Mouse (Mus musculus): ENCODE measurements at regions not wholly inside any gene's neighbourhood (a gene's known extent, or its start where the extent isn't known, plus 50 kb on each side); places are given as distances from the start of the nearest gene placed in this dataset.
A peak's percentile ranks its signal among the peaks of the same experiment; 100 is the strongest.

DNA sequence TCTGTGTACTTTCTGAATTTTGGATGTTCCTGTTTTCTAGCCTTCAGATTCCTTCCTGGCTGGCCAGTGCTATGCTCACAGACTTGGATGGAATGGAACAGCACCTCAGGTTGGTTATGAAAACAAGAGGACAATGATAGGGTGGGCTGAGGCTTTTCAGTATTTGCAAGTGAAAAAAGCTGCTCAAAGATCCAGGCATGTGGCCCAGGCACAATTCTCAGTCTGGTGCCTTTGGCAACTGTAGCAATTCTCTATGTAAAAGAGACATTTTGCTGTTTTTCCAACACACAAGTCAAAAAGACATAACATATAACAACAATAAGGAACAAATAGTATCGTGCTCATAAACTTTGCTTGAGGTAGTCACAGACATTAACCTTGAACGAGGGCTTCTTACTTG lies 363.4 kb upstream of the Pik3r1 start:
- no peak for ATAC-seq (ENCODE audit: low FRiP score, low TSS enrichment)
- 70% methylated on average over 2 of the region's 2 CpGs for WGBS
- H3K36me3 ChIP-seq (ENCODE audit: insufficient read depth, low read length), result no peaks in the 10 kb centered on the region

DNA sequence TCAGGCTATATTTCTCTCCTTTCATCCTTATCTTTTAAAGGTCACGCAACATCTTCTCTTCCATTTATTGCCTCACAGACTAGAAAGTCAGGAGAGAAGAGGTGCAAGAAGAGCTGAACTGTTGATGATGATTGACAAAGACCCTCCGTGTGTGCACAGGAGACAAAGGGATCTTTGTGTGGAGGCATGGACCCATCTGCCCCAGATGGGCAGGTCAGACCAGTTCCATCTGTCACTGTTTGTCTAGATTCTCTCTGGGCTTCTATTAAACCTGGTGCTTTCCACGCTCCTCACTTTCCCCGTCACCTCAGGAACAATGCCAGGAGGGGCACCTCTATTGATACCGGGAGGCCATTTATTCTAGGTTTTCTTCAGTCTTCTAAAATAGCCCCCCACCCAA lies 364.1 kb upstream of the Pik3r1 start:
- H3K36me3 ChIP-seq (ENCODE audit: insufficient read depth, low read length), result no peaks in the 10 kb centered on the region
- no peak for ATAC-seq (ENCODE audit: low FRiP score, low TSS enrichment)
- 86% methylated on average over 5 of the region's 5 CpGs for WGBS

More for the DNA sequence above, 363.4 kb upstream of the Pik3r1 start:
- no peaks in the 10 kb centered on the region for H3K4me1 ChIP-seq (ENCODE audit: insufficient read depth, low read length)
- no peak overlapping the region for H3K4me3 ChIP-seq (ENCODE audit: low read length)
- no peak overlapping the region for H3K27ac ChIP-seq (ENCODE audit: low read length)
- H3K9ac ChIP-seq (replicated peaks; ENCODE audit: low read length), result no peak overlapping the region
- no peak overlapping the region for H3K4me2 ChIP-seq (replicated peaks; ENCODE audit: low read depth, low read length)
- H3K27me3 ChIP-seq (ENCODE audit: insufficient read depth, low read length), result no peaks in the 10 kb centered on the region
- no peaks in the 10 kb centered on the region for H3K9me3 ChIP-seq (ENCODE audit: low read length)

DNA sequence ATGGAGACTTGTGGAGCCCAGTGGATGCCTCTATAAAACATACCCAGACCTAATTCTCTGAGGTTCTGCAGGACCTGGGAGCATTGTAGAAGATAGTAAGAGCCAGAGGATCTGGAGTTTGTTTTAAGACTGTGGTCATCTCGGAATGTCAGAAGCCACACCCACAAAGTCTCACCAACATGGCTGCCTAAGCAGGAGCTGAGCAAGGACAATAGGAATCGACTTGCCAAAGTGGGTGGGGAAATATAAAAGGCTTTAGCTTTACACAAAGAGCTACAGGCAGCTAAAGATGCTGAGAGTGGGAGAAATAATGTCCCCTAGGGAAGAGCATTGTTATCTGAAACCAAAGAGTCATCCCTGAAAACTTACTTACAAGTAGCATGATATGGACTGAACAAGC lies 364.7 kb upstream of the Pik3r1 start:
- H3K9me3 ChIP-seq (ENCODE audit: low read length), result no peaks in the 10 kb centered on the region
- no peak overlapping the region for H3K4me3 ChIP-seq (ENCODE audit: low read length)
- WGBS, result 82% methylated on average over 2 of the region's 2 CpGs
- no peak overlapping the region for H3K27ac ChIP-seq (ENCODE audit: low read length)
- no peaks in the 10 kb centered on the region for H3K36me3 ChIP-seq (ENCODE audit: insufficient read depth, low read length)
- no peak overlapping the region for H3K4me2 ChIP-seq (replicated peaks; ENCODE audit: low read depth, low read length)
- H3K9ac ChIP-seq (replicated peaks; ENCODE audit: low read length), result no peak overlapping the region
- no peaks in the 10 kb centered on the region for H3K27me3 ChIP-seq (ENCODE audit: insufficient read depth, low read length)
- no peak for ATAC-seq (ENCODE audit: low FRiP score, low TSS enrichment)
- H3K4me1 ChIP-seq (ENCODE audit: insufficient read depth, low read length), result no peaks in the 10 kb centered on the region

More for the DNA sequence above, 364.1 kb upstream of the Pik3r1 start:
- Histone ChIP-seq H3K27ac (ENCODE audit: low read length) (no peak overlapping the region), H3K4me2 (replicated peaks; ENCODE audit: low read depth, low read length) (no peak overlapping the region), H3K9me3 (ENCODE audit: low read length) (no peaks in the 10 kb centered on the region), H3K4me3 (ENCODE audit: low read length) (no peak overlapping the region), H3K27me3 (ENCODE audit: insufficient read depth, low read length) (no peaks in the 10 kb centered on the region), H3K4me1 (ENCODE audit: insufficient read depth, low read length) (no peaks in the 10 kb centered on the region), H3K9ac (replicated peaks; ENCODE audit: low read length) (no peak overlapping the region)

DNA sequence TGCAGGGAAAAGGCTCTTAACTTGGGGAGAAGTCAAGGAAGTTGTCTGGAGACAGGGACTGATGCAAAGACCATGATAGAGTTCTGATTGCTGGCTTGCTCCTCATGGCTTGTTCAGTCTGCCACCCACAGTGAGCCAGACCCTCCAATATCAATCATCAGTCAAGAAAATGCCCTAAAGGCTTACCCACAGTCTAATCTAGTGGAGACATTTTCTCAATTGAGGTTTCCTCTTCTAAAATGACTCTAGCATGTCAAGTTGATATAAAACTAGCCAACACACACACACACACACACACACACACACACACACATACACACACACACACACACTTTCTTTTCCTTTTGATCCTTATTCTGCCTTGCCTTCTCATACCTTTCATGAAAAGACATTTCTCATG lies 367.2 kb upstream of the Pik3r1 start:
- Histone ChIP-seq H3K27ac (ENCODE audit: low read length) (no peak overlapping the region), H3K4me2 (replicated peaks; ENCODE audit: low read depth, low read length) (no peak overlapping the region), H3K27me3 (ENCODE audit: insufficient read depth, low read length) (no peaks in the 10 kb centered on the region), H3K9ac (replicated peaks; ENCODE audit: low read length) (no peak overlapping the region), H3K9me3 (ENCODE audit: low read length) (no peaks in the 10 kb centered on the region), H3K4me3 (ENCODE audit: low read length) (no peak overlapping the region), H3K36me3 (ENCODE audit: insufficient read depth, low read length) (no peaks in the 10 kb centered on the region), H3K4me1 (ENCODE audit: insufficient read depth, low read length) (no peaks in the 10 kb centered on the region)
- ATAC-seq (ENCODE audit: low FRiP score, low TSS enrichment), result no peak

DNA sequence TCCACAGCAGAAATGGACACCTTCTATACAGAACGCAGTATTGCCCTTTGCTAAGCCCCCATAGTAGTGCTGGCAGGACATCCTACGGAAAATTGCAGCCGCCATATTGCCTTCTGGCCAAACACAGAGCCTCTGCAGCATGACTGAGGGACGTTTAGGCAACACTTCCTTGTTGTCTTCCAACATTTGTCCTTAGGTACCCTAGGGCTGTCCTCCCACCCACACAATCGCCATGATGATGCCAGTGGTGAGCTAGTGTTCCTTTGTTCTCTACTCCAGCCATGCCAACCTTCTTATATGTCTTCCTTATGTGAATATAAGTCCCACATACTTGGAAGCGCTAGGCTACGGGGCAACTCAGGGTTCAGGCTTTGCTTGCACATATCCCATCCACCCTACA lies 375.0 kb upstream of the Pik3r1 start:
- Histone ChIP-seq H3K36me3 (ENCODE audit: insufficient read depth, low read length) (no peaks in the 10 kb centered on the region), H3K27me3 (ENCODE audit: insufficient read depth, low read length) (no peaks in the 10 kb centered on the region), H3K27ac (ENCODE audit: low read length) (no peak overlapping the region), H3K4me1 (ENCODE audit: insufficient read depth, low read length) (no peaks in the 10 kb centered on the region), H3K9ac (replicated peaks; ENCODE audit: low read length) (no peak overlapping the region), H3K4me3 (ENCODE audit: low read length) (no peak overlapping the region), H3K9me3 (ENCODE audit: low read length) (no peaks in the 10 kb centered on the region), H3K4me2 (replicated peaks; ENCODE audit: low read depth, low read length) (no peak overlapping the region)
- ATAC-seq (ENCODE audit: low FRiP score, low TSS enrichment), result no peak
- 89% methylated on average over 7 of the region's 7 CpGs for WGBS

DNA sequence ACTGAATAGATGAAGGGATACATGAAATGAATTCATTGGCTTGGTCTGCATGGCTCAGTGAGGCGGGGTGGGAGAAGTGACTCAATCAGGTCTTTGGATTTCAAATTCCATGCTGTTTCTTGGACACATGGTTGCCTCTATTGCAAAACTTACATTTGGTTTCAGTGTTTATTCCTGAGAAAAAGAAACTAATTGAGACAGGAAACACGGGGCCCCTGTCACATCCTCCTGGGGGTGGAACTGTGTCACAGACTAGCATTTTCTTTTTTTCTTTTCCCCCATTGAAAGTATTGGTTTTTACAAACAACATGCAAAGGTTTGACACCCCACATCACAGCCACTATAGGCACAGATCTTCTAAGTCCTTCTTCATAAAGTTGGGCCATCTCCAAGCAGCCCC lies 375.8 kb upstream of the Pik3r1 start:
- Histone ChIP-seq H3K4me1 (ENCODE audit: insufficient read depth, low read length) (no peaks in the 10 kb centered on the region), H3K9ac (replicated peaks; ENCODE audit: low read length) (no peak overlapping the region), H3K27me3 (ENCODE audit: insufficient read depth, low read length) (no peaks in the 10 kb centered on the region), H3K4me2 (replicated peaks; ENCODE audit: low read depth, low read length) (no peak overlapping the region), H3K4me3 (ENCODE audit: low read length) (no peak overlapping the region), H3K9me3 (ENCODE audit: low read length) (no peaks in the 10 kb centered on the region), H3K36me3 (ENCODE audit: insufficient read depth, low read length) (no peaks in the 10 kb centered on the region), H3K27ac (ENCODE audit: low read length) (no peak overlapping the region)
- WGBS, result 84% methylated on average over 2 of the region's 2 CpGs
- ATAC-seq (ENCODE audit: low FRiP score, low TSS enrichment), result no peak

DNA sequence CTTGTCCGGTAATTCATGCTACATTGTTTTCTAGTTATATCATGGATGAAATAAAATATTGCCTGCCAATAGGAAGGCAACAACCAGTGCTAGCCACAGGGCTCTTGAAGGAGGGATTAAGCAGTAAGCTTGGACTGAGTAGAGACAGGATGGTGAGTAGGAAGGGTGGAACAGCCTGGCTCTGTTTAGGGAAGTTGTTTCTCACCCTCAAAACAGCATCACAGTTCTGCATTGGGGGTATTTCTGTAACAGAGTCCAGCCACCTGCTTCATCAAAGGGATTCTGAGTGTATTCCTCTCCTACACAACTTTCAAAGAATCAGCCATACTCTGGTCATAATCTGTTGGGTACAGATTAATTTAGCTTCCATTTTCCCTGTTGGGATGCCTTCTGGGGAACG lies 380.0 kb upstream of the Pik3r1 start:
- WGBS, result 92% methylated on average over 2 of the region's 2 CpGs

DNA sequence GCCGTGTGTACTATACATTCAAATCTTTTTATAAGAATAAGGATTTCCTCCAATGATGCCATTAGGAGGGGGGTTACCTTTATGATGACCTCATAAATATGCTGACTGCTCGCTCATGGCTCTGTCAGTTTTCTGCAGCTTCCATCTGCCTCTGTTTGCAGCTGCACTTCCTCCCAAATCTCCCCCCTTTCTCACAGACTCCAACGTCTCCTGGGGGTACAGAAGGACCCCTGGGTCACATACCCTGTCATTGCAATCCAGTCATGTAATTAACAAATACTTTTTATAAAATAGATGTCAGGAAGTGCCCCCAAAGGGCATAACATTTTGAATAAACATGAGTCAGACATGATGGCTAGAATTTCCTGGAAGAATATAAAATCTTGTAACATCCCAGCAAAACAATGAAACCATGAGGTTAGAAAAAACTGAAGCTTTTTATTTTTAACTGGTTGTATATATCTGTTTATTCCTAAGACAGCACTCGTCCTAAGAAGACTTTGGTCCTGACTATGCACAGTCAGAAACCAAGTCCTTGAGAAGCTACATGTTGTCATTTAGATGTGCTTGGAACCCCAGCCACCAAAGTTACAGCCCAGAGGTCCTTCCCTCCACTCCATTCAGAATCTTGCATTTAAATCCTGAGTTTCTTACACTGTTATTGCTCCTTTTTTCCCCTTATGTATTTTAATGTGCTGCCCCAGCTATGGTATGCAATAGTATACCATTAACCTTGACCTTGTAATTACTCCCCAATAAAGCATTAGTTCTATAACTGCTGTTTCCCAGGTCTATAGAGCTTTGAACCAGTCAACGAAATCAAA lies 386.0 kb upstream of the Pik3r1 start:
- Histone ChIP-seq H3K4me2 (replicated peaks; ENCODE audit: low read depth, low read length) (no peak overlapping the region), H3K4me1 (ENCODE audit: insufficient read depth, low read length) (0 out of 2 replicates have a peak, but pooled peaks cover 4% of the 10 kb centered on the region), H3K9me3 (ENCODE audit: low read length) (no peaks in the 10 kb centered on the region), H3K27ac (ENCODE audit: low read length) (no peak overlapping the region), H3K9ac (replicated peaks; ENCODE audit: low read length) (no peak overlapping the region), H3K27me3 (ENCODE audit: insufficient read depth, low read length) (no peaks in the 10 kb centered on the region), H3K4me3 (ENCODE audit: low read length) (no peak overlapping the region), H3K36me3 (ENCODE audit: insufficient read depth, low read length) (no peaks in the 10 kb centered on the region)
- peak; percentile 54; the same call in 1 of the 2 replicates for ATAC-seq (ENCODE audit: low FRiP score, low TSS enrichment)
- WGBS, result 43% methylated on average over 5 of the region's 5 CpGs

More for the DNA sequence above, 380.0 kb upstream of the Pik3r1 start:
- ATAC-seq (ENCODE audit: low FRiP score, low TSS enrichment), result no peak
- Histone ChIP-seq H3K27ac (ENCODE audit: low read length) (no peak overlapping the region), H3K9ac (replicated peaks; ENCODE audit: low read length) (no peak overlapping the region), H3K36me3 (ENCODE audit: insufficient read depth, low read length) (no peaks in the 10 kb centered on the region), H3K9me3 (ENCODE audit: low read length) (no peaks in the 10 kb centered on the region), H3K4me1 (ENCODE audit: insufficient read depth, low read length) (no peaks in the 10 kb centered on the region), H3K4me2 (replicated peaks; ENCODE audit: low read depth, low read length) (no peak overlapping the region), H3K27me3 (ENCODE audit: insufficient read depth, low read length) (no peaks in the 10 kb centered on the region), H3K4me3 (ENCODE audit: low read length) (no peak overlapping the region)

DNA sequence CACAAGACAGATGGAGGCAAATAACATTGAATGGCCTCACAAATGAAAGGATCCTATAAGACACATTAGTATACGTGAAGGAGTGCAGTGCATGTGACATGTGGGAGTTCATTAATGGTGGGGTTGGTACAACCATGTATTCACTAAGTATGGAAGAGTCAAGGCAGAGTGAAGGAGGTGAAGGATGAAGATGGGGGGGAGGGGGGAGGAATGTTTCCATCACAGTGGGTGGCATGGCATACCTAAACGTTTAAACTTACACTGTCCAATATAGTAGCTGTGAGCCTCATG lies 386.5 kb upstream of the Pik3r1 start:
- no peaks in the 10 kb centered on the region for H3K27me3 ChIP-seq (ENCODE audit: insufficient read depth, low read length)
- ATAC-seq (ENCODE audit: low FRiP score, low TSS enrichment), result no peak
- H3K9me3 ChIP-seq (ENCODE audit: low read length), result no peaks in the 10 kb centered on the region
- H3K4me1 ChIP-seq (ENCODE audit: insufficient read depth, low read length), result 0 out of 2 replicates have a peak, but pooled peaks cover 4% of the 10 kb centered on the region
- H3K4me3 ChIP-seq (ENCODE audit: low read length), result no peak overlapping the region
- H3K36me3 ChIP-seq (ENCODE audit: insufficient read depth, low read length), result no peaks in the 10 kb centered on the region
- 31% methylated on average over 2 of the region's 2 CpGs for WGBS
- H3K27ac ChIP-seq (ENCODE audit: low read length), result no peak overlapping the region
- H3K9ac ChIP-seq (replicated peaks; ENCODE audit: low read length), result no peak overlapping the region
- H3K4me2 ChIP-seq (replicated peaks; ENCODE audit: low read depth, low read length), result no peak overlapping the region

DNA sequence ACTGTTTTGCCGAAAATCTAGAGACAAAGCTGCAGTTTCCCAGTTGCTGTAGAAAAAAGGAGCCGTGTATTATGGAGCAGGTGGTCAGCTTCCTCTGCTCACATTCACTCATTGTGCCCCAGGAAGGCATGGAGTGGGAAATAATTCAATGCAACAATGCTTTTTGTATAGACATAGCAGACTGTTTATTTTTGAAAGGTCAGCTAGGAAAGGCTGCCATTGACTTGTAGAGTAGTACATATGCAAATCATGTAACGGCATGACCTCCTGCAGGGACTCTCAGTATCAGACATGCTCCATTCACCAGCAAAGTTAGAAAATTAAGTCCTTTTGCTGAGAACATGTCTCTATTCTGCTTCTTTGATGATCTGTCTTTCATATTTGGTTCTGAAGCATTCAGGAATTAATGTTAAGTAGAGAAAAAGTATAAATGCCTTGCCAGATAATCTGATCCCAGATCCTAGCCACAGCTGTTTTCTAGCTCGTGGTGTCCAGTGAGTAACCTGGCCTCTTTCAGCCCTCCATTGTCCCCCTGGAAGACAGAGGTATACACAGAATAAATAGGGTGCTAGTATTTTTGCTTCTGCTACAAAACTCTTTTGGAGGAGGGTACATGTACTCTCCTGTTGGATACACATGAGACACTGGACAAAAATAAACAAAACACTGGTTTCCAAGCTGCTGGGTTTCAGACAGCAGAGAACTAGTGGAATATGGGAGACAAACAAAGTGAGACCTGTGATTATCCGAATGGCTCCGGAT lies 389.5 kb upstream of the Pik3r1 start:
- H3K4me3 ChIP-seq (ENCODE audit: low read length), result no peak overlapping the region
- H3K4me1 ChIP-seq (ENCODE audit: insufficient read depth, low read length), result 0 out of 2 replicates have a peak, but pooled peaks cover 4% of the 10 kb centered on the region
- WGBS, result 81% methylated on average over 6 of the region's 6 CpGs
- no peak overlapping the region for H3K4me2 ChIP-seq (replicated peaks; ENCODE audit: low read depth, low read length)
- H3K9ac ChIP-seq (replicated peaks; ENCODE audit: low read length), result no peak overlapping the region
- H3K9me3 ChIP-seq (ENCODE audit: low read length), result no peaks in the 10 kb centered on the region
- H3K36me3 ChIP-seq (ENCODE audit: insufficient read depth, low read length), result no peaks in the 10 kb centered on the region
- H3K27me3 ChIP-seq (ENCODE audit: insufficient read depth, low read length), result no peaks in the 10 kb centered on the region
- no peak for ATAC-seq (ENCODE audit: low FRiP score, low TSS enrichment)
- H3K27ac ChIP-seq (ENCODE audit: low read length), result no peak overlapping the region
